Mouse (Mus musculus): ENCODE results near the gene Maip1.

DNA sequence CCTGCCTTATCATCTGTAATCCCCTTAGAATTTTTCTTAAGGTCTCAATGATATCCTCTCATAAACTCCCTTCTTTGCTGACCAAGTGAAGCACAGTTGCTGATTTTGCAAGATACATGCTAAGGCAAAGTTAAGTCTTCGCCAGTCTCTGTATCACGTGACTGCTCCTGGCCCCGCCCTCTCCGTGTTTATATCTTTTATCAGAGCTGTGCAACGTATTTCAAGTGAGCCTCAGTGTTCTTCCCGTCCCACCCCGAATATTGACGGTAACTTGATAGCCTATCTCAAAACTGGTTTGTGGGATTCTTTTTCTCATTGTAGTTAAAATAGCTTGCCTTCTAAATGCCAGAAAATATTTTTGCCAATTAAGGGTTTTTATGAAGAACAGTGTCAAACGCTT is 30.3 kb downstream of the Maip1 start:
- TF ChIP-seq CTCF (IDR thresholded peaks at IDR 0.05; ENCODE audit: low read depth, low read length): no peak
- no peak for TF ChIP-seq EP300 (IDR thresholded peaks at IDR 0.05; ENCODE audit: insufficient read depth, low read depth, low read length)
- no peak for TF ChIP-seq POLR2A (IDR thresholded peaks at IDR 0.05; ENCODE audit: insufficient read depth, low read length)

All from ES-Bruce4 (cell line).